Mouse (Mus musculus): ENCODE measurements around the gene Nlk. TPM values are rescaled to one million over a fixed set of nuclear protein-coding genes. Genes with fewer than 3 reads are reported as not detected.
"Not testable (repeated sequence)": the region's sequence is repeated elsewhere in the genome, so short reads cannot be mapped to it uniquely, and the experiment has no call there.

Nlk gene
- total RNA-seq, 2 experiments from 2014 or later: 6.5 to 7.9 TPM

DNA sequence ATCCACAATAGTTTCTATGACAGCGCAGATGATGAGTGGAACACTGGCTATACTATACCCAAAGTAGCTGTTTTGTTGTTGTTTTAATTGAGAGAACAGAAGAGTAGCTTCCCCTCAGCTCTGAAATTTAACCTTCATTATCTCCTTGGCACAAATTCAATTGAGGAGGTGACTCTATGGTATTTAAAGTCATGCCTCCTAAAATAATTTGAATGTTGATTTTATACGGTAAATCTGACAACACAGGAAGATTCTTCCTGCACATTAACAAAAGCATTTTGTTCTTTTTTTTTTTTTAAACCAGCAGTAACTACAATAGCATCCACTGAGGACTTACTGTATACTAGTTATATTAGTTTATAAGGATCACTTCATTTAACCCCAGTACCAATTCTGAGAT lies 6.0 kb downstream of the Nlk start:
- no peak for DNase-seq
- intact Hi-C loops (cut with DNase I): no loop called here

- intact Hi-C loops (cut with DNase I): no loop called here
- DNase-seq: no peak
Measured at GRCm38 (mm10) chr11:78690547-78690946, 6.6 kb downstream of the Nlk start.

- DNase-seq: no peak
- intact Hi-C loops (cut with DNase I): no loop called here
Measured at GRCm38 (mm10) chr11:78681058-78681457, 16.1 kb downstream of the Nlk start.

- DNase-seq: no peak
- intact Hi-C loops (cut with DNase I): no loop called here
Measured at GRCm38 (mm10) chr11:78678761-78679160, 18.4 kb downstream of the Nlk start.

DNA sequence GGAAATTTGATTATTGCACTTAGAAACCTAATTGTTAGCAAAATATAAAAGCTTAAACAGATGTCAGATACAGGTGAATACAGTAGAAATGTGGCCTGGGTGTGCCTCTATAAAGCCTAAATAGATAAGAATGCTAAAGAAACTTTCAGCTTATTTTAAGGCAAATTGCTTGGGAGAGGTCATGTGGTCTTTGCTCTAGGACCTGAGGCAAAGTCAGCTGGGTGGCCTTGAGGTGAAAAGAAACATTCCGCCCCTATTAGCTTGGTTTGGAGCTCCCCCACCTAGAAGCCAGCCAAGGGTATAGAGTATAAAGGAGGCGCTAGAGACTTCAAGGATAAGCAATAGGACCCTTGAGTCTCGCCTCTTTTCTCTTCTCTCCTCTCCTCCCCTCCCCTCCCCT lies 28.5 kb downstream of the Nlk start:
- intact Hi-C loops (cut with DNase I): no loop called here
- no peak for DNase-seq

DNA sequence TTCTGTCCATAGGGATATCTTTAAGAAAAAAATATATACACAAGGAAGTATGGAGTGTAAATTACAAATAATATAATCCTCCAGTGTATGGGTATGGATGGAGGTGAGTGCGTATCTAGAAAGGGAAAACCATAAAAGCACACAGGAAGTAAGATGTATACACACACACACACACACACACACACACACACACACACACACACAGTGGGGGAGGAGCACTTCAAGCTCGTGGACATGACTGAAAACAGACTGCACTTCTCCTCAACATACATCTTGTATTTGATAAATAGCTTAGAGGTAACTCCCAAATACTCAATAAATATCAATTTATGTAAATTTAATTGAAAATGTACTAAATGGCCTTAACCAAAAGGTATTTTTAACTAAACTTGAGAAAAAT lies 32.3 kb downstream of the Nlk start:
- intact Hi-C loops (cut with DNase I): no loop called here
- DNase-seq: no peak

DNA sequence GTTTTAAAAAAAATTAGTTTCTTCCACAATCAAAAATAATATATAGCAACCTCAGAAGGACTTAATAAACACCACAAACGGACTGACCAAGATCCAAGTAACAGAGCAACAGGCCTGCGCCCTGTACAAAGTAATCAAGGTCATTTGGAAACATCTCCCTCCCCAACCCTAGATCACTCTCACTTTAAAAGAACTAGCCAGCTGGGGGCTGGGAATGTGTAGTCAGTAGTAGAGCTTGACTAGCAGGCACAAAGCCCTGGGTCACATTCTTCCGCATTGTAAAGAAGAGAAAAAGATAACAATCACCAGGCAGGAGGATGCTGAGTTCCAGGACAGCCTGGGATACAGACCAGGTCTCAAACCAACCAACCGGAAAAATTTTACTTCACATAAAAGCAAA lies 33.3 kb downstream of the Nlk start:
- intact Hi-C loops (cut with DNase I): no loop called here
- DNase-seq: no peak

- intact Hi-C loops (cut with DNase I): no loop called here
- no peak for DNase-seq
Measured at GRCm38 (mm10) chr11:78649143-78649542, 48.0 kb downstream of the Nlk start.

GRCm38 (mm10) chr11:78648405-78648804 lies 48.8 kb downstream of the Nlk start:
- intact Hi-C loops (cut with DNase I): not testable (repeated sequence)

GRCm38 (mm10) chr11:78643746-78644145 lies 53.4 kb downstream of the Nlk start:
- intact Hi-C loops (cut with DNase I): no loop called here
- DNase-seq: no peak

More at GRCm38 (mm10) chr11:78648405-78648804, 48.8 kb downstream of the Nlk start:
- DNase-seq: not testable (repeated sequence)

DNA sequence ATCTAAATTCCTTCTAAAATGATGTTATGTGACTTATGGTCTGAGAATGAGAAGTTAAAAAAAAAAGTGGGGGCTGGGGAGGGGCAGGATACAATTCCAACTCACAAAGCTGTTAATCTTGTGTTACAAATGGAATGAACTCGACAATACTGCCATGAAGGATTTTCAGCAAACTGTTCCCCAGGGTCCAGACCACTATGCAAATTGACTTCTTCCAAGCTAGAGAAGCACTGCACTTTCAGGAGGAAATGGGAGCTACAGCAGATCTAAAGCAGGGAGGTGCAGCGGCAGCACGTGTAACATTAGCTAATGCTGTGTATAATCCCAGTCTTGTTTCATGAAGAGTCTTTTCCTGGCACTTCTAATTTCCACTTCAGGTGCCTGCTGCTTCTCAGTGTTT lies 55.0 kb downstream of the Nlk start:
- no peak for DNase-seq
- intact Hi-C loops (cut with DNase I): no loop called here

DNA sequence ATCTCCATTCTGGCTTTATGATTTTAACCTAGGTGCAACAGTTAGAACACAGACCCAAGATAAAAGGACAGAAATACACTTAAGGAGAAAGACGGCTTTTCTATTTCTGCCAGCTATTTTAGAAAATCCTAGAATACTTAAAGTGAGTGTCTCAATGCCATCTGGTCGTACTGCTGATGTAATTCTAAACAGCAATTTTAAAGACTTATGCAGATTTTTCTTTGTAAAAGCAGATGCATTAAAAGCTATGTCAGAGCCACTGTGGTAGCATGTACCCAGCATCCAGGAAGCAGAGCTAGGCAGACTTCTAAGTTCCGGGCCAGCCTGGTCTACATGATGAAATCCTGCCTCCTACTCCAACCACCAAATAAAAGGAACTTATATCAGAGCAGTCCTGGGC lies 56.1 kb downstream of the Nlk start:
- intact Hi-C loops (cut with DNase I): no loop called here
- no peak for DNase-seq

GRCm38 (mm10) chr11:78632782-78633181 lies 64.4 kb downstream of the Nlk start:
- intact Hi-C loops (cut with DNase I): no loop called here
- DNase-seq: no peak

GRCm38 (mm10) chr11:78628871-78629270 lies 68.3 kb downstream of the Nlk start:
- intact Hi-C loops (cut with DNase I): no loop called here
- DNase-seq: no peak

- intact Hi-C loops (cut with DNase I): no loop called here
- DNase-seq: no peak
Measured at GRCm38 (mm10) chr11:78624377-78624776, 72.8 kb downstream of the Nlk start.

DNA sequence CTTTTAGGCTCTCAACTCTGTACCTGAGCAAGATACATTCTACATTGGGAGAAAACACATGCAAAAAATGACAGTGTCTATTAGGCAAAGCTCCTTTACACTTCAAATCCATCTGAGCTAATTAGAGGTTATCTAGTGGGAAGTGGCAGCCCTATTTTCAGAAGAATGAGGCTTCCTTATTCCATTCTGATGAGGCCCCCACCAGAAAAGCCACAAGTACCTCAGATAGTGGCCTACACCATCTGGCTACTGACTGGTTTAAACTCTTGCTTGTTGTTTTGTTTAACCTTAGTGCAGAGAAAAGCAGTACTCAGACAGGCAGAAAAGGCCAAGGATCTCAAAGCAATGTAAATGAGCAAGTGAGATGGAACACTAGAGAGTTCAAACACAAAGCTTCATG lies 75.2 kb downstream of the Nlk start:
- intact Hi-C loops (cut with DNase I): no loop called here
- DNase-seq: no peak

DNA sequence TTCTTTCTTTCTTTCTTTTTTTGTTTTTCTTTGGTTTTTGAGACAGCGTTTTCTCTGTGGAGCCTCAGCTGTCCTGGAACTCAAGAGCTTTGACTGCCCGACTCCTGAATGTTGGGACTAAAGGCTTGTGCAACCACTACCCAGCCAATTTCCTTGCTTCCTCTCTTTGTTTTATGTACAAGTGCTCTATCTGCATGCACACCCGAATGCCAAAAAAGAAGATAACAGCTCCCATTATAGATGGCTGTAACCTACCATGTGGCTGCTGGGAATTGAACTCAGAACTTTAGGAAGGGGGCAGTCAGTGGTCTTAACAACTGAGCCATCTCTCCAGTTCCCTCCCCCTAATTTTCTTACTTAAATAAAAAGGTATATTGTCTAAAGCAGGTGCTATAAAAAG lies 77.0 kb downstream of the Nlk start:
- intact Hi-C loops (cut with DNase I): no loop called here
- no peak for DNase-seq

DNA sequence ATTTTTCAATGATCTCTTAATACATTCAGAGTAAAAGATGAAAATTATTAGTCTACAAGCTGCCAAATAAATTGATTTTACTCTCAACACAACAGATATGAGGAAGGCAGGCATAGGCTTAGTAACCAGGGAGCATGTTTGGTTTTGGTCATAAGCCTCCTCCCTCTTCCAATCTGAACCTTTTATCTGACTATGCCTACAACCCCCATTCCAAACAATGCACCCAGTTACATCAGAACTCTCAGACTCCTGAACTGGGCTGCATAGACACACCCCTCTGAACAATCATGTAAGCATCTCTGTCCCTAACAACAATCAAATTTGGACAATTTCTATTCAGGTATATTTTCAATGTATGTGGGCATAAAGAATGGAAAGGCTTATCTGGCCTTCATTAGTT lies 85.9 kb downstream of the Nlk start:
- intact Hi-C loops (cut with DNase I): no loop called here
- no peak for DNase-seq

DNA sequence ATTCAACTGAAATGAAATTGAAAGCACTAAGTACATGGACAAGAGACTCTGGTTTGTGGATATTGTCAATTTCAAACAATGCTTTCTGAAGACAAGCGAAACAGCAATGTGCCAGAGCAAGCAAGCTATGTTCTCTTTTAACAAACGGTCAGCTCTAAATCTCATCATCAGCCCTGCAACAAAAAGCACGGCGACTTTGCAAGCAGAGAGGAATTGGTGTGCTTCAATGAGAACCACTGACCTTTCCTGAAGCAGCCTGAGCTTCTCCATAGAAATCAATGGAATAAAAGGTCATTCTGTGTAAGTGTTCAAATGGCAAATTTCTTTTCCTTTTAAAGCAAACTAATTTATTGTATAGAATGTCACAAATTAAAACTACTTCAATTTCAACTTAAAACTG lies 87.5 kb downstream of the Nlk start:
- no peak for DNase-seq
- intact Hi-C loops (cut with DNase I): no loop called here

DNA sequence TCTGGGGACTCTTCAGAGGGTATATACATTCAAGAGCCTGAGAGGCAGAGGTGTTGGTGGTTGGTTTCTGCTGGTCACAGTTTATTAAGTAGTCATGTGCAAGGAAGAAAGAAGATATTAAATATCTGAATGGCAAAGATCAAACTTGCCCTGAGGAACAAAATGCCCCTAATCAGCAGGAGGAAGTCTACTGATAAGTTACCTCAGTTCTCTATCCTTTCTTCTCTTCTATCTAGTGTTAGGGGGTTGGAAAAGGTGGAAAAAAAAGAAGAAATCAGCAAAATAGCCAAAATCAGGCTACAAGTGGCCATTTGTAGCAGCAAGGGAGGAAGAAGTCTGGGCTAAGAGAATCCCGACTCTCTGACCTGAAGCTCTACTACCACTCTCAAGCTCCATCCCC lies 92.3 kb downstream of the Nlk start:
- DNase-seq: no peak
- intact Hi-C loops (cut with DNase I): no loop called here

- intact Hi-C loops (cut with DNase I): no loop called here
- DNase-seq: no peak
Measured at GRCm38 (mm10) chr11:78602781-78603180, 94.4 kb downstream of the Nlk start.

DNA sequence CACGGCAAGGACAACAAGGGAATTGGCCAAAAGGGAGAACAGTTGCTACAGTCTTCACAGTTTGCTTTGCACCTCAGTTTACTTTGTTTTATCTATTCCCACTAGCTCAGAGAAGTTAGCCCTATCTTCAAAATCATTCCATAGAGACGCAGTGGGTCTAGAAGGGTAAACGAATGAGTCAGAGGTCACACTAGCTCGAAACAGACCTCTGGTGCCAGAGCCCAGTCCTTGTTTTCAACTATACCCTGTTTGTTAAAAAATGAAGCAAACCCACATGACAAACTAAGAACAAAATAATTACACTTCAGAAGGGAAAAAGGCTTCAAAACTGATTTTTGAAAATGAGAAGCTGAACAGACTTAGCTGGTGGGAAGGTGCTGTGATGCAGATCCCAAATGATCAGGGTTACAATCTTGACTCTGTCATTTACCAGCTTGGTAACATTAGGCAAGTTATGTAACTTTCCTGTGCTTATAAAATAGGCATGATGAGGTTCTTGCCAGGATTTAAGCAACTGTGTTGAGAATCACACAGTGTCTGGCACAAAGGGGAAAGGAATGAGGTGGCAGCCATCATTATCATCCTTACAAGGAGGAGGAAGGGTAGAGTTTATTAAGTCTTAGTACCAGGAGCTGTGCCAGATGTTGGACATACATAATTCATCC lies 96.1 kb downstream of the Nlk start:
- DNase-seq: no peak
- intact Hi-C loops (cut with DNase I): no loop called here

DNA sequence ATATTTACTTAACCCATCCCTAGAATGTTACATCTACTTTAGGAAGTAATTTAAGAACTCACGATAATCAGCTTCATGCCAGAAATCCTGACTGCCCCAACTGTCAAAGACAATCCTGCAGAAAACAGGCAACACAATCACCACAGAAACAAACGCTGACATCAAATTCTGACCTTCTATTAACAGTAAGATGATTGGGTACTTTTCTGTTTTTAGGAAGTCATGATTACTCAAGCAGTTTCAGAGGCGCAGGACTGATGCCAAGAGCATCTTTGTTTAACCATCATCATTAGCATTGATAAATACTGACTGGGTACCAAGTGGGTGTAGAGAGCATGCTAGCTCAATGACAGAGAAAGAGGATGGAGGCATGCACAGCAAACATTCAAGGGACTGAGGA lies 96.7 kb downstream of the Nlk start:
- intact Hi-C loops (cut with DNase I): no loop called here
- DNase-seq: no peak
